Comparison of ENCODE assay signal across 8 mouse cellular contexts in genomic region chr11:61956572-61957295, GRCm38 (mm10). TPM values are rescaled to one million over a fixed set of nuclear protein-coding genes. Genes with fewer than 3 reads are reported as not detected.
DNase-seq lines count a peak whose midpoint lies in the region; ATAC-seq and TF ChIP-seq lines count a peak whose summit lies in the region.

Specc1 (plus strand) TSS chr11:61956763.

- peak; percentile 71 for TF ChIP-seq CTCF in ES-Bruce4 (IDR thresholded peaks at IDR 0.05; ENCODE audit: low read depth, low read length)
- TF ChIP-seq CTCF in heart, postnatal 0 days (IDR thresholded peaks at IDR 0.05; ENCODE audit: low read depth), result peak; percentile 80
- TF ChIP-seq CTCF in liver, embryonic 14.5 days (IDR thresholded peaks at IDR 0.05; ENCODE audit: low read depth), result peak; percentile 98

- H3K9me3 ChIP-seq in ES-Bruce4 (replicated peaks; ENCODE audit: control insufficient read depth, insufficient read depth, low read length, poor library complexity, severe bottlenecking), result peaks cover 9% of the 10 kb centered on the region; the same call in 1 of the 2 replicates
- H3K9me3 ChIP-seq in forebrain, embryonic 12.5 days, result no peaks in the 10 kb centered on the region
- H3K9me3 ChIP-seq in heart, postnatal 0 days (replicated peaks; ENCODE audit: control insufficient read depth, low read length), result no peaks in the 10 kb centered on the region
- H3K9me3 ChIP-seq in liver, embryonic 14.5 days (ENCODE audit: control insufficient read depth, low read length), result no peaks in the 10 kb centered on the region
- no peaks in the 10 kb centered on the region for H3K9me3 ChIP-seq in stomach, embryonic 15.5 days

- peak; percentile 95 for ATAC-seq in forebrain, embryonic 12.5 days (ENCODE audit: low FRiP score)
- ATAC-seq in heart, postnatal 0 days (ENCODE audit: insufficient read depth, low read depth), result peak; percentile 92
- ATAC-seq in liver, embryonic 14.5 days (ENCODE audit: insufficient read depth), result peak; percentile 77
- ATAC-seq in stomach, embryonic 15.5 days (ENCODE audit: insufficient read depth, low FRiP score, low read depth), result peak; percentile 86

- TF ChIP-seq POLR2A in ES-Bruce4 (IDR thresholded peaks at IDR 0.05; ENCODE audit: insufficient read depth, low read length), result no peak

- H3K36me3 ChIP-seq in ES-Bruce4 (ENCODE audit: control insufficient read depth, insufficient read depth, low read length, poor library complexity, severe bottlenecking), result no peaks in the 10 kb centered on the region
- no peaks in the 10 kb centered on the region for H3K36me3 ChIP-seq in forebrain, embryonic 12.5 days (replicated peaks)
- H3K36me3 ChIP-seq in heart, postnatal 0 days (replicated peaks; ENCODE audit: control insufficient read depth, insufficient read depth, low read length), result no peaks in the 10 kb centered on the region
- peaks cover 4% of the 10 kb centered on the region for H3K36me3 ChIP-seq in liver, embryonic 14.5 days (replicated peaks; ENCODE audit: control insufficient read depth, insufficient read depth, low read depth)
- no peaks in the 10 kb centered on the region for H3K36me3 ChIP-seq in stomach, embryonic 15.5 days

- H3K4me2 ChIP-seq in forebrain, embryonic 12.5 days, result peak within 1 kb of the TSS; percentile 100
- H3K4me2 ChIP-seq in heart, postnatal 0 days (ENCODE audit: low read depth, low read length), result peak within 1 kb of the TSS; percentile 97
- H3K4me2 ChIP-seq in liver, embryonic 14.5 days (ENCODE audit: low read depth), result peak within 1 kb of the TSS; percentile 66
- peak within 1 kb of the TSS; percentile 100 for H3K4me2 ChIP-seq in stomach, embryonic 15.5 days

- peak; percentile 89 for DNase-seq in c-Kit-positive CD71-positive TER-119-positive erythroid progenitor cells, embryonic 14.5 days (ENCODE audit: low spot score)
- peak; percentile 74 for DNase-seq in heart, postnatal 0 days (ENCODE audit: low spot score)
- DNase-seq in kidney, postnatal 36 days, result peak; percentile 88 to 96
- DNase-seq in liver, embryonic 14.5 days (ENCODE audit: low read depth in 3 of 3, low spot score in 3 of 3), result peak; percentile 76 to 80 (median 78)
- peak; percentile 94 for DNase-seq in neural tube, embryonic 10.5 days (ENCODE audit: extremely low spot score, low spot score)

- peaks cover 2% of the 10 kb centered on the region; the same call in 1 of the 2 replicates for H3K27me3 ChIP-seq in ES-Bruce4 (ENCODE audit: control insufficient read depth, insufficient read depth, low read length, poor library complexity, severe bottlenecking)
- peaks cover 26% of the 10 kb centered on the region for H3K27me3 ChIP-seq in forebrain, embryonic 12.5 days
- H3K27me3 ChIP-seq in heart, postnatal 0 days (ENCODE audit: control insufficient read depth, insufficient read depth, low read length), result peaks cover 22% of the 10 kb centered on the region
- H3K27me3 ChIP-seq in liver, embryonic 14.5 days (ENCODE audit: control insufficient read depth, insufficient read depth, low read length), result no peaks in the 10 kb centered on the region
- peaks cover 18% of the 10 kb centered on the region for H3K27me3 ChIP-seq in stomach, embryonic 15.5 days (replicated peaks)

- H3K27ac ChIP-seq in ES-Bruce4 (ENCODE audit: insufficient read depth, low read length), result no peak within 1 kb of the TSS
- no peak within 1 kb of the TSS for H3K27ac ChIP-seq in forebrain, embryonic 12.5 days
- H3K27ac ChIP-seq in heart, postnatal 0 days (ENCODE audit: low read depth), result no peak within 1 kb of the TSS
- peak within 1 kb of the TSS; percentile 88 for H3K27ac ChIP-seq in liver, embryonic 14.5 days
- H3K27ac ChIP-seq in stomach, embryonic 15.5 days, result no peak within 1 kb of the TSS

- TF ChIP-seq EP300 in ES-Bruce4 (IDR thresholded peaks at IDR 0.05; ENCODE audit: insufficient read depth, low read depth, low read length), result no peak
- no peak for TF ChIP-seq EP300 in heart, postnatal 0 days (IDR thresholded peaks at IDR 0.05; ENCODE audit: low read depth)
- 0 out of 2 replicates have a peak, but pooled peaks have one; percentile 38 for TF ChIP-seq EP300 in liver, embryonic 14.5 days (IDR thresholded peaks at IDR 0.05; ENCODE audit: low read depth)

- under 1% methylated on average over 54 of the region's 58 CpGs for WGBS in forebrain, embryonic 12.5 days
- under 1% methylated on average over 51 of the region's 58 CpGs for WGBS in heart, postnatal 0 days
- under 1% methylated on average over 58 of the region's 58 CpGs for WGBS in liver, embryonic 14.5 days (ENCODE audit: insufficient replicate concordance)
- WGBS in stomach, embryonic 15.5 days, result under 1% methylated on average over 58 of the region's 58 CpGs

- H3K4me1 ChIP-seq in ES-Bruce4 (ENCODE audit: control insufficient read depth, insufficient read depth, low read length), result no peaks in the 10 kb centered on the region
- no peaks in the 10 kb centered on the region; the same call in 1 of the 2 replicates for H3K4me1 ChIP-seq in forebrain, embryonic 12.5 days
- peaks cover 4% of the 10 kb centered on the region; the same call in 1 of the 2 replicates for H3K4me1 ChIP-seq in heart, postnatal 0 days (ENCODE audit: control insufficient read depth, insufficient read depth)
- peaks cover 18 to 26% of the 10 kb centered on the region in 2 experiments for H3K4me1 ChIP-seq in liver, embryonic 14.5 days (replicated peaks; ENCODE audit: control insufficient read depth in 2 of 2, insufficient read depth in 2 of 2, low read length in 1 of 2)
- H3K4me1 ChIP-seq in stomach, embryonic 15.5 days, result peaks cover 5% of the 10 kb centered on the region

- peak within 1 kb of the TSS; percentile 63 for H3K9ac ChIP-seq in ES-Bruce4 (ENCODE audit: low read depth, poor library complexity, severe bottlenecking)
- peak within 1 kb of the TSS; percentile 68 for H3K9ac ChIP-seq in forebrain, embryonic 12.5 days
- no peak within 1 kb of the TSS for H3K9ac ChIP-seq in heart, postnatal 0 days (replicated peaks; ENCODE audit: low read depth, low read length)
- peak within 1 kb of the TSS; percentile 99 for H3K9ac ChIP-seq in liver, embryonic 14.5 days (replicated peaks)
- peak within 1 kb of the TSS; percentile 37 for H3K9ac ChIP-seq in stomach, embryonic 15.5 days

- peak within 1 kb of the TSS; percentile 87 for H3K4me3 ChIP-seq in ES-Bruce4 (ENCODE audit: low read depth, low read length)
- H3K4me3 ChIP-seq in forebrain, embryonic 12.5 days (replicated peaks), result peak within 1 kb of the TSS; percentile 72
- H3K4me3 ChIP-seq in heart, postnatal 0 days (ENCODE audit: low read depth, low read length), result peak within 1 kb of the TSS; percentile 63
- peak within 1 kb of the TSS; percentile 73 to 100 for H3K4me3 ChIP-seq in liver, embryonic 14.5 days (ENCODE audit: insufficient read depth in 1 of 2, low read depth in 2 of 2, low read length in 2 of 2)
- peak within 1 kb of the TSS; percentile 59 for H3K4me3 ChIP-seq in stomach, embryonic 15.5 days (replicated peaks)

RNA-seq across cellular contexts. Expression of gene Specc1, which starts in this region (rescaled TPM):
- polyA plus RNA-seq in ES-Bruce4 (2011; ENCODE audit: insufficient read depth, insufficient read length, low read depth, missing spikeins), result 31.4 and 32.1 TPM in 2 replicates
- polyA plus RNA-seq in forebrain, embryonic 12.5 days (2016; fragmentation: Nextera tagmentation; extraction: Ambion mirVana), result 15.7 and 17.5 TPM in 2 replicates
- total RNA-seq in heart, postnatal 0 days (2014; rRNA removed; ENCODE audit: low replicate concordance), result 5.8 and 8.4 TPM in 2 replicates
- 4.7 and 5.2 TPM in 2 replicates for polyA plus RNA-seq in heart, postnatal 0 days (2015; fragmentation: Nextera tagmentation; extraction: Ambion mirVana)
- polyA plus RNA-seq in liver, embryonic 14.5 days (2012; rRNA removed), result 23.5 and 26.2 TPM in 2 replicates
- 40.5 and 43.5 TPM in 2 replicates for polyA plus RNA-seq in liver, embryonic 14.5 days (2014; fragmentation: Nextera tagmentation; extraction: Ambion mirVana)
- 9.8 and 13.4 TPM in 2 replicates for polyA plus RNA-seq in stomach, embryonic 15.5 days (2015; fragmentation: Nextera tagmentation; extraction: Ambion mirVana)
